Mouse (Mus musculus) kidney, postnatal 36 days (tissue): ENCODE data around the gene Carmil2.

ENCODE experiments used
- DNase-seq, 2 experiments: peaks; one replicate each; pipeline ENCODE4 v3.0.0; 2021 to 2022; ENCODE audit warnings: mixed read lengths in 2 of 2

The Carmil2 gene

DNA sequence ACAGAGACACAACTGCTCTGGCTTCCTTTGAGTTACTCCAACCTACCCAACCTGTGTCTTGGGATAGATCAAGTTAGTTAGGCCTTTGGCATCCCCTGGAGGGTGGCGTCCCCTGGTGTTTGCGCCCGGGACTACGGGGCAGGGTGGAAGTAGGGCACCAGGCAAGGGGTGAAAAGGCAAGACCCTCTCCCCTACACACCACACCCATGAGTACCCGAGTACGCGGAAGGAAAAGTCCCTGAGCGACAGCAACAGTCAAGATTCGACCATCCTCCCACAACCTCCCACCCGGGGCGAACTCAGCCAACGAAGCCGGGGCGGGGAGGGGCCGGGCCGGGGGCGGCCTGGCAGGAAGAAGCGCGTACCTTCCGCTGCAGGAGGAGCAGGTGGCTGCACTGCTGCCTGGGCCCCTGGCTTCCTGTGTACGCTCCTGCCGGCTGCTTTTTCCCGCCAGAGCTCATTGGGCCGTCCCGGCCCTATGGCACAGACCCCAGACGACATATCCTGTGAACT is at the start of gene Carmil2:
Gene Carmil2, plus strand, starts transcription at position 479 of the 513 bp plus-strand sequence.
- DNase-seq: peak; percentile 56 to 87

- peak; percentile 23 to 58 for DNase-seq
These were observed 49.0 kb upstream of the Carmil2 start, which contains the start of gene Agrp for GRCm38 (mm10) chr8:105636963-105637510. TSS of gene Agrp (minus strand) at chr8:105637393.

GRCm38 (mm10) chr8:105637601-105638041 is 48.5 kb upstream of the Carmil2 start:
- DNase-seq: no peak

- no peak for DNase-seq
These were observed 47.6 kb upstream of the Carmil2 start for GRCm38 (mm10) chr8:105638510-105638909.

GRCm38 (mm10) chr8:105639835-105640234 is 46.2 kb upstream of the Carmil2 start:
- DNase-seq: no peak

- DNase-seq: peak; percentile 28 to 44
These were observed 45.6 kb upstream of the Carmil2 start for GRCm38 (mm10) chr8:105640511-105640910.

- no peak for DNase-seq
These were observed 40.9 kb upstream of the Carmil2 start for GRCm38 (mm10) chr8:105645205-105645604.

DNA sequence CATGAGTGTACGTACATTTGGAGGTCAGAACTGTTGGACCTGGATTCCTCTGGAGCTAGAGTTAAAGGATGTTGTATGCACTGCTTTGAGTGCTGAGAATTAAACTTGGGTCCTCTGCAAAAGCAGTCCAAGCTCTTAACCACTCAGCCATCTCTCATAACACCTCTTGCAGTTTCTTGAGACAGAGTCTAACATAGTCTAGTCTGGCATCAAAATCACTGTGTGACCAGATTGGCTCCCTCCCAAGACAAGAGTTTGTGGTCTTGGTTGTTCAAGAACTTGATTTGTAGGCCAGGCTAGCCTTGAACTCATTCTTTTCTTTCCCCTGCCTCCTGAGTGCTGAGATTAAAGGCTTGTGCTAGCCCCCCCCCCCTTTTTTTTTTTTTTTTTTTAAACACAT is 37.1 kb upstream of the Carmil2 start:
- DNase-seq: no peak

DNA sequence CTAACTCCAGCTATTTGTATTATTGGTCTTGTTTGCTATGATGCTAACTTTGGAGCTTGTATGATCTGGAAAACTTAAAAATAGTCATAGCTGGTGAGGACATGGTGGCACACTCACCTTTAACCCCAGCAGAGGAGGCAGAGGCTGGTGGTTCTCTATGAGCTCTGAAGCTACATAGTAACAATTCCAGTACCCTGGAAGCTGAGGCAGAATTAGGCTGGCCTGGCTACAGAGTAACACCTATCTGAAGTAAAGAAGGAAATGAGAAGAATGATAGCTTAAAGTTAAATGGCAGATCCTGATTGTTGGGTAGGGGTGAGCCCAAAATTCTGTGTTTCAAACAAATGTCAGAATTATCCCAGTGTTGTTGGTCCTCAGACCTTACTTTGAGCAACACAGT is 28.4 kb upstream of the Carmil2 start:
- DNase-seq: no peak

- DNase-seq: peak; percentile 28 to 42
These were observed 24.9 kb upstream of the Carmil2 start for GRCm38 (mm10) chr8:105661167-105661566.

DNA sequence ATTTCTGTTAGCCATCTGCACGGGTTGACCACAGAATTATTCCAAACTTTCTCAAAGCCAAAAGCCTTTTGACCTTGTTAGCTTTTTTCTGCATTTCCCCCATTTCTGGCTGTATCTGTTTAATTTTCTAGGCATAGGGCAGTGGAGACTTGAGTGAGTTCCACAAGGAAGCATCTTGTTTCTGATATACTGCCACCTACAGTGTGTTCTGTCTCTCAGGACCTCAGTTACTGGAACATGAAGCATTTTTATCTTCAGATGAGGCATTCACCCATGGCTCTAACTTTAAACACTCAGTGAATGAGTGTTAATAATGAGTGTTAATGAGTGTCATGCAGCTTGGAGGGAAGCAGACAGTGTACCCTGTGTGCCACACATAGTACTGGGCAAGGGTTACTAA is 8.2 kb upstream of the Carmil2 start:
- no peak for DNase-seq

DNA sequence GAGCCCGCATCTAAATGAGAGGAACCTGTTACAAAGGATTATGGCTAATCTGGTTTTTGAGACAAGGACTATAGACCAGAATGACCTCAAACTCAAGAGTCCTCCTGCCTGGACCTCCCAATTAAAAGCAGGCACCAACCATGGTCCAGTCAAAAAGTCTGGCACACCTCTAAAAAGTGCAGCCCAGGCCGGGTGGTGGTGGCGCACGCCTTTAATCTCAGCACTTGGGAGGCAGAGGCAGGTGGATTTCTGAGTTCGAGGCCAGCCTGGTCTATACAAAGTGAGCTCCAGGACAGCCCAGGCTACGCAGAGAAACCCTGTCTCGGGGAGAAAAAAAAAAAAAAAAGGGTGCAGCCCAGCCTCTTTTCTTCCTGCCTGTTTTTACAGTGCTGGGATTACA is 749 bp upstream of the Carmil2 start:
- DNase-seq: no peak

- no peak for DNase-seq
These were observed 477 bp downstream of the Carmil2 start for GRCm38 (mm10) chr8:105686551-105686950.

GRCm38 (mm10) chr8:105687512-105687911 is 1.4 kb downstream of the Carmil2 start:
- no peak for DNase-seq

- no peak for DNase-seq
These were observed 2.2 kb downstream of the Carmil2 start for GRCm38 (mm10) chr8:105688242-105688752.

DNA sequence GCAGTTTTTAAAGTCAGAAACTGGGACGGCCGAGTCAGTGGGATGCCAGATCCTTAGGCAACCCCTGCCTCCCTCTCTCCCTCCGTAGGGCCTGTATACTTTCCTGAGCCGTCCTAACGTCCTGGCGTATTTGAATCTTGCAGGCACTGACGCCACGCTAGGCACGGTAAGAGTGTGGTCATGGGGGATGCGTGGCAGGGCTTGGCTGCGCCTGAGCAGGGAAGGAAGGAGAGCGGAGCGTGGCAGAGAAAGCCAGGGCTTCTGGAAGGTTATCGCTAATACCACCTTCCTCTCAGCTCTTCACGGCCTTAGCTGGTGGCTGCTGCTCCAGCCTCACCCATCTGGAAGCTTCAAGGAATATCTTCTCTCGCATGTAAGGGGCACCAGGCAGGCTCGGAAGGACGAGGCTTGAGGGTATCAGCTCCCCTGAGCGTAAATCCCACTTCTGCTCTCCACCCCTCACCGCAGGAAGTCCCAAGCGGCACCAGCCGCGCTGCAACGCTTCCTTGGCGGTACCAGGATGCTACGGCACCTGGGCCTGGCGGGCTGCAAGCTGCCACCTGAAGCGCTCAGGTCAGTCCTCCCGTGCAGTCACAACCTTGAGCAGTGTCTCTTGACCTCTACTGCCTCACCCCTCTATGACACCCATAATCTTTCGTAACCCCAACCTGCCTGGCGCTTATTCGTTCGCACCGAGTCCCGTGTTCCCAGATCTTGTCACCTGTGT is 3.3 kb downstream of the Carmil2 start:
- no peak for DNase-seq

DNA sequence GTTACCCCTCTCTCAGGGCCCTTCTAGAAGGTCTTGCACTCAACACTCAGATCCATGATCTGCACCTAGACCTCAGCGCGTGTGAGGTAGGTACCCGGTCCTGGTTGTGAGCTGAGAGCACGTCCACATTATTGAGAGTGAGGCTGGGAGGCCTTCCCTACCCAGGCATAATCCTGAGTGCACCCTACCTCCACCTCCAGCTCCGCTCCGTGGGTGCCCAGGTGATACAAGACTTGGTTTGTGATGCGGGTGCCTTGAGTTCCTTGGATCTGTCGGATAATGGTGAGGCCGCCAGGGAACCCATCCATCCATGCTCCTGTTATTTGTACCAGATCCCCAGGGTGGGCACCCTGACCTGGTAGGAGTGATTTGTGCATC is 3.9 kb downstream of the Carmil2 start:
- no peak for DNase-seq

DNA sequence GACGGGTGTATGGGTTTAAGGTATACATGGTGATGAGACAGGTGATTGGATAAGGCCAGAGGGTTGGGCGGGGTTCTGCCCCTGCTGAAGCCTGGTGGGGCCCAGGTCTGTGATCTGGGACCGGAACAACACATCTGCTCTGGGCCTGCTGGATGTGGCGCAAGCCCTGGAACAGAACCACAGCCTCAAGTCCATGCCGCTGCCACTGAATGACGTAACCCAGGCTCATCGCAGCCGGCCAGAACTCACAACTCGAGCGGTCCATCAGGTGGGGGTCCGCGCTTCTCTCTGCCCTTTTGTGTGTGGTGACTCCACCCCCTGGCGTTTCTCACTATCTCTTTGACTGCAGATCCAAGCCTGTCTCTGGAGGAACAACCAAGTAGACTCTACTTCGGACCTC is 4.9 kb downstream of the Carmil2 start:
- no peak for DNase-seq

DNA sequence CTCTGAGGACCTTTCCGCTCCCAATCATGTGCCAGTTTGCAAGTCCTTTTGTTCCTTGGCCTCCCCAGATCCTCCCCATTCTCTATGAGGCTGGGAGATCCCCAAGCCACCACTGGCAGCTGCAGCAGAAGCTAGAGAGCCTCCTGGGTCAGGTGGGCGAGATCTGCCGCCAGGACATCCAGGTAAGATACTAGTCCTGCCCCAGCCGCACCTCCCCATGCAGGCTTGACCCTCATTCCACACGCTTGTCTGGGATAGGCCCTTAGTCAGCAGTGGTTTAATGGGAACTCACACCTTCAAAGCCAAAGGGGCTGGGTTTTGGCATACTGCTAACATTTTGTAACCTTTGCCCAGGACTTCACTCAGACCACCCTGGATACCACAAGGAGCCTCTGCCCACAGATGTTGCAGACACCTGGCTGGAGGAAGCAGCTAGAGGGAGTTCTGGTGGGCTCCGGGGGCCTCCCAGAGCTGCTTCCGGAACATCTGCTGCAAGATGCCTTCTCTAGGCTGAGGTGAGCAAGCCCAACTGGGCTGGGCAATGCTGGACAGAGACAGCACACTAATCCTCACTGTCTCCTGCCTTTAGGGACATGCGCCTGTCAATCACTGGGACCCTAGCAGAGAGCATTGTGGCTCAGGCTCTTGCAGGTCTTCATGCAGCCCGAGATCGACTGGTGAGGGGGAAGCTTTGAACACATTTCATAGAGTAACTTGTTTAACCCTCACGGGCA is 6.5 kb downstream of the Carmil2 start:
- DNase-seq: no peak

GRCm38 (mm10) chr8:105693648-105694047 is 7.6 kb downstream of the Carmil2 start:
- DNase-seq: peak; percentile 63 to 87

- DNase-seq: peak in 1 of 2 experiments; percentile 27
These were observed 8.2 kb downstream of the Carmil2 start for GRCm38 (mm10) chr8:105694051-105694799.

- DNase-seq: no peak
These were observed 9.2 kb downstream of the Carmil2 start for GRCm38 (mm10) chr8:105695080-105695780.
